Mouse (Mus musculus): ENCODE measurements at regions not wholly inside any gene's neighbourhood (a gene's known extent, or its start where the extent isn't known, plus 50 kb on each side); places are given as distances from the start of the nearest gene placed in this dataset.

DNA sequence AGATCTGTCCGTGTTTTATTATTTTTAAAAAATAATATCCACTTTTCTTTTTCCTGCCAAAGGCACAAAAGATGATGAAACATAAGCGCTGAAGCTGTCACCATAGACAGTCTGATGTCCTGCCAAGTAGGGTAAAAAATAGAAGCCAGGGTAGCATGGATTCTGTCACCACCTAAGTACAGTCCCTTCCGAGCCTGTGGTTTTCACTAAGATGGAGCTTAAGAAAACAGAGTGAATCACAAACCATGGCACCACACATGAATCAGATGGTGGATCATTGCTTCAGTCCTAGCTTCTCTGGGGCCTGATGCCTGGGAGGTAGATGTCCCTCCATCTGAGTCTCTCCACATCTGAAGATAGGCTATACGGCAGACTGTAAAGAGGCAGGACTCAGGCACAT is 55.9 kb upstream of the Fmod start:
- TF ChIP-seq POLR2A (IDR thresholded peaks at IDR 0.05; ENCODE audit: extremely low read depth, insufficient read depth, low read length) (no peak), CTCF (IDR thresholded peaks at IDR 0.05; ENCODE audit: extremely low read depth, insufficient read depth, low read length) (no peak)
- no peak overlapping the region for H3K27ac ChIP-seq (ENCODE audit: insufficient read depth, low read length)
- peaks cover 8% of the 10 kb centered on the region for H3K4me1 ChIP-seq (ENCODE audit: control insufficient read depth, insufficient read depth, low read length)
- no peak overlapping the region for H3K4me3 ChIP-seq (ENCODE audit: insufficient read depth, low read length)

DNA sequence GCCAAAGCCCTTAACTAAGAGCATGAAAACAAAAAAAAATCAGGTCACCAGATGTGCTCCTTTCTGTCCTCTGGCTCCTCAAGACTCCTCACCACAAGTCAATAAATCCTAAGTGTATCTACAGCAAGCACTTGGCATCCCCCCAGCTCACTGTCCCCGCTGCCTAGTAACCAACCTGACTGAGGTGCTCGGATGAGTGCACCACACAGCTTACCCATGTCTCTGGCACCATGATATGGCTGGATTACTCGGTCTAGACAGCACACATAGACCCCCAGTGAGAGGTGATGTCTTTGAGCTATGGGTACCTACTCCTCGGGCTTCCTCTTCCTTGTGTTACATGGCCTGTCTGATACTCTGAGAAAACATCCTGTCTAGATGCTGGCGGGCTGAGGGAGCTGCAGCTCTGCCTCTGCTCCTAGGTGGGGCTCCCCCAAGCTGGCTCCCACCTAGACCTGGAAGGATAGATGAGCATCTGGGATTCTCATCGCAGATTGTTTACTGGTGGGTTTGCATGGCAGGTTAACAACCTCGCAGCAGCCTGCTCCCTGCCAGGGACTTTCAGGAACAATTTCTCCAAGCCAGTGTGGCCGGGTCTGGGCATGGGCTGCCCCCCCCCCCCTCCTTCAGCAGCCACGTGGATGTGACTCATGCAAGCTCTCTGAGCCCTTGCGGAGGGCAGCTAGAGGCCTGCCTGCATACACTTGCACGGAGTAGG is 57.2 kb upstream of the Prelp start:
- H3K27ac ChIP-seq (ENCODE audit: insufficient read depth, low read length): no peak overlapping the region
- H3K4me1 ChIP-seq (ENCODE audit: control insufficient read depth, insufficient read depth, low read length): peaks cover 8% of the 10 kb centered on the region
- TF ChIP-seq CTCF (IDR thresholded peaks at IDR 0.05; ENCODE audit: extremely low read depth, insufficient read depth, low read length): no peak
- no peak for TF ChIP-seq POLR2A (IDR thresholded peaks at IDR 0.05; ENCODE audit: extremely low read depth, insufficient read depth, low read length)
- no peak overlapping the region for H3K4me3 ChIP-seq (ENCODE audit: insufficient read depth, low read length)

DNA sequence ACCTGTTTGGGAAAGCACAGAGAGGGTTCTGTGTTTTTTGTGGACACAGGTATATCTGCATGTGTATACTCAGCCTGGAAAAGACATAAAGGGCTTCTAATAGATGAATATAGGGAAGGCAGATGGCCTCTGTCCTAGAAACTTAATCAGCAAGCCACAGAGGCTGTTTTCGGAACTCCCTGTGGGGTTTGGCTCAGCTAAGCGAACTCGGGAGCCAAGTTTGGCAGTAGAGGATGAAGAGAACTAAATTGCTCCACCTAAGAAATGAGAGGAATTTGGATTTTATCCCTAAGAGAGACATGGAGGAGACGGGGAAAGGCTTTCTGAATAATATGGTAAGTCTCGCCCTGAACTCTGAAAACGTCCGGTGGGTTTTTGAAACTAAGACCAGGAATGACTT is 56.0 kb upstream of the Prelp start:
- peaks cover 8% of the 10 kb centered on the region for H3K4me1 ChIP-seq (ENCODE audit: control insufficient read depth, insufficient read depth, low read length)
- TF ChIP-seq POLR2A (IDR thresholded peaks at IDR 0.05; ENCODE audit: extremely low read depth, insufficient read depth, low read length): no peak
- no peak for TF ChIP-seq CTCF (IDR thresholded peaks at IDR 0.05; ENCODE audit: extremely low read depth, insufficient read depth, low read length)
- H3K4me3 ChIP-seq (ENCODE audit: insufficient read depth, low read length): no peak overlapping the region
- H3K27ac ChIP-seq (ENCODE audit: insufficient read depth, low read length): 0 out of 2 replicates have a peak overlapping the region, but pooled peaks have one; percentile 8

DNA sequence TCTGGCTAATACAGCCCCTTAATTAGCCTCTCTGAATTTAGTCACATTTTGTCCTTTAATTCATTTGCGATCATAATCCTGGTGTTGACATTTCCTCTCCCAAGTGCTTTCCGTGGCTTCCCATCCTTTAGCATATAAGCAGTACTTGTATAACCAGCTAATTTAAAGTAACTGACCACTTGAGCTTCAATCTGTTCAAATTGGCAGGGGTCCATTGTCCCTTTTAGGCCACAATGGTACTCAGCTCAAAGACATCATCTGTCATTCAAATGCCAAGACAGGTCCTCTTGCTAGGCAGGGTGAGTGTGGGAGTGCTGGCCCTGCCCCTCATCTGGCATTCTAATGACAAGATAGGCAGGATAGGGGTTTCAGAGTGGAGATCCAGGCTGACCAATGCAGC is 52.6 kb upstream of the Prelp start:
- TF ChIP-seq POLR2A (IDR thresholded peaks at IDR 0.05; ENCODE audit: extremely low read depth, insufficient read depth, low read length) (no peak), CTCF (IDR thresholded peaks at IDR 0.05; ENCODE audit: extremely low read depth, insufficient read depth, low read length) (no peak)

DNA sequence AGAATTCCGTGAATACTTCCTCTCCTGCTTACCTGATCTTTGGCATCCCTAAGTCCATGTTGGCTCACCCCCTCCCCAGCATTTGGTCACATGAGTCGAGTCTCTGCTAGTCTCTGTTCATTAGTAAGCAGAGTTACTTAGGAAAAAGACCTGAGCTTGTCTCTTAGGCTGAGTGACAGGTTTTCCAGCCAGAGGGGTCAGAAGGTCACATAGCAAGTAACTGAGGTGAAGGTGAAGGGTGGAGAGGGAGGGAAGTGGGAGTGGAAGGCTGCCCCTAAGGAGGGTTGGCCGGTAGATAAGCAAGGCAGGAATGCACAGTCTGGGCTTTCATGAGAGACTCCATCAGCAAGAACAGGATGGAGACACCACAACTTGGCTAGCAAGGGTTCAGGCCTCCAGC is 50.1 kb upstream of the Prelp start:
- Histone ChIP-seq H3K4me1 (ENCODE audit: control insufficient read depth, insufficient read depth, low read length) (no peaks in the 10 kb centered on the region), H3K4me3 (ENCODE audit: insufficient read depth, low read length) (no peak overlapping the region), H3K27ac (ENCODE audit: insufficient read depth, low read length) (no peak overlapping the region)
- TF ChIP-seq POLR2A (IDR thresholded peaks at IDR 0.05; ENCODE audit: extremely low read depth, insufficient read depth, low read length) (no peak), CTCF (IDR thresholded peaks at IDR 0.05; ENCODE audit: extremely low read depth, insufficient read depth, low read length) (no peak)

More for the DNA sequence above, 52.6 kb upstream of the Prelp start:
- no peak overlapping the region for H3K27ac ChIP-seq (ENCODE audit: insufficient read depth, low read length)
- H3K4me1 ChIP-seq (ENCODE audit: control insufficient read depth, insufficient read depth, low read length): peaks cover 7% of the 10 kb centered on the region
- H3K4me3 ChIP-seq (ENCODE audit: insufficient read depth, low read length): no peak overlapping the region
